Mouse (Mus musculus): Measurements from ENCODE around the gene Pan3. TPM values are rescaled to one million over a fixed set of nuclear protein-coding genes. Genes with fewer than 3 reads are reported as not detected.

Pan3 gene
- 43.6 and 63.8 TPM in 2 replicates for polyA plus RNA-seq (2014; fragmentation: Nextera tagmentation; extraction: Ambion mirVana)

GRCm38 (mm10) chr5:147429535-147430305 is at the start of gene Pan3:
TSS of gene Pan3 (plus strand) at chr5:147430161.
- no peaks in the 10 kb centered on the region for H3K36me3 ChIP-seq (ENCODE audit: control insufficient read depth, insufficient read depth, low read length)
- peak; percentile 95 for DNase-seq (ENCODE audit: low spot score)
- H3K4me3 ChIP-seq (ENCODE audit: low read depth, low read length): peak within 1 kb of the TSS; percentile 99
- ATAC-seq (ENCODE audit: low FRiP score): peak; percentile 90
- peak within 1 kb of the TSS; percentile 77 for H3K4me2 ChIP-seq (replicated peaks; ENCODE audit: low read depth, low read length)
- H3K9ac ChIP-seq (ENCODE audit: low read depth, low read length): peak within 1 kb of the TSS; percentile 95
- H3K27me3 ChIP-seq (ENCODE audit: control insufficient read depth, insufficient read depth, low read length): no peaks in the 10 kb centered on the region
- H3K27ac ChIP-seq (ENCODE audit: low read depth, low read length): peak within 1 kb of the TSS; percentile 99
- no peaks in the 10 kb centered on the region; the same call in 1 of the 2 replicates for H3K4me1 ChIP-seq (replicated peaks; ENCODE audit: control insufficient read depth, insufficient read depth, low read length)
- H3K9me3 ChIP-seq (ENCODE audit: control insufficient read depth, low read length): no peaks in the 10 kb centered on the region
- under 1% methylated on average over 44 of the region's 51 CpGs for WGBS

- no peak overlapping the region for H3K27ac ChIP-seq (ENCODE audit: low read depth, low read length)
- no peak overlapping the region for H3K9ac ChIP-seq (ENCODE audit: low read depth, low read length)
- H3K27me3 ChIP-seq (ENCODE audit: control insufficient read depth, insufficient read depth, low read length): no peaks in the 10 kb centered on the region
- H3K4me1 ChIP-seq (replicated peaks; ENCODE audit: control insufficient read depth, insufficient read depth, low read length): no peaks in the 10 kb centered on the region
- ATAC-seq (ENCODE audit: low FRiP score): no peak
- H3K4me3 ChIP-seq (ENCODE audit: low read depth, low read length): no peak overlapping the region
- H3K4me2 ChIP-seq (replicated peaks; ENCODE audit: low read depth, low read length): no peak overlapping the region
- H3K9me3 ChIP-seq (ENCODE audit: control insufficient read depth, low read length): no peaks in the 10 kb centered on the region
- no peak for DNase-seq (ENCODE audit: low spot score)
- WGBS: 92% methylated on average over 10 of the region's 10 CpGs
- H3K36me3 ChIP-seq (ENCODE audit: control insufficient read depth, insufficient read depth, low read length): no peaks in the 10 kb centered on the region
Measured at GRCm38 (mm10) chr5:147381396-147381795, 48.6 kb upstream of the Pan3 start.

GRCm38 (mm10) chr5:147386865-147387264 is 43.1 kb upstream of the Pan3 start:
- no peak overlapping the region for H3K27ac ChIP-seq (ENCODE audit: low read depth, low read length)
- no peak overlapping the region for H3K4me2 ChIP-seq (replicated peaks; ENCODE audit: low read depth, low read length)
- no peak for ATAC-seq (ENCODE audit: low FRiP score)
- 84% methylated on average over 13 of the region's 13 CpGs for WGBS
- H3K4me3 ChIP-seq (ENCODE audit: low read depth, low read length): no peak overlapping the region
- no peak overlapping the region for H3K9ac ChIP-seq (ENCODE audit: low read depth, low read length)
- no peaks in the 10 kb centered on the region for H3K9me3 ChIP-seq (ENCODE audit: control insufficient read depth, low read length)
- no peak for DNase-seq (ENCODE audit: low spot score)
- no peaks in the 10 kb centered on the region for H3K27me3 ChIP-seq (ENCODE audit: control insufficient read depth, insufficient read depth, low read length)
- H3K4me1 ChIP-seq (replicated peaks; ENCODE audit: control insufficient read depth, insufficient read depth, low read length): no peaks in the 10 kb centered on the region
- H3K36me3 ChIP-seq (ENCODE audit: control insufficient read depth, insufficient read depth, low read length): no peaks in the 10 kb centered on the region

- ATAC-seq (ENCODE audit: low FRiP score): no peak
- Histone ChIP-seq H3K9ac (ENCODE audit: low read depth, low read length) (no peak overlapping the region), H3K4me2 (replicated peaks; ENCODE audit: low read depth, low read length) (no peak overlapping the region), H3K9me3 (ENCODE audit: control insufficient read depth, low read length) (no peaks in the 10 kb centered on the region), H3K4me1 (replicated peaks; ENCODE audit: control insufficient read depth, insufficient read depth, low read length) (no peaks in the 10 kb centered on the region), H3K4me3 (ENCODE audit: low read depth, low read length) (no peak overlapping the region), H3K36me3 (ENCODE audit: control insufficient read depth, insufficient read depth, low read length) (no peaks in the 10 kb centered on the region), H3K27ac (ENCODE audit: low read depth, low read length) (no peak overlapping the region), H3K27me3 (ENCODE audit: control insufficient read depth, insufficient read depth, low read length) (no peaks in the 10 kb centered on the region)
- DNase-seq (ENCODE audit: low spot score): no peak
- 83% methylated on average over 9 of the region's 9 CpGs for WGBS
Measured at GRCm38 (mm10) chr5:147388376-147389008, 41.5 kb upstream of the Pan3 start.

- DNase-seq (ENCODE audit: low spot score): no peak
- no peaks in the 10 kb centered on the region for H3K36me3 ChIP-seq (ENCODE audit: control insufficient read depth, insufficient read depth, low read length)
- WGBS: 91% methylated on average over 5 of the region's 5 CpGs
Measured at GRCm38 (mm10) chr5:147389052-147389451, 40.9 kb upstream of the Pan3 start.

GRCm38 (mm10) chr5:147390772-147391171 is 39.2 kb upstream of the Pan3 start:
- no peak for ATAC-seq (ENCODE audit: low FRiP score)
- Histone ChIP-seq H3K4me1 (replicated peaks; ENCODE audit: control insufficient read depth, insufficient read depth, low read length) (no peaks in the 10 kb centered on the region), H3K4me3 (ENCODE audit: low read depth, low read length) (no peak overlapping the region), H3K36me3 (ENCODE audit: control insufficient read depth, insufficient read depth, low read length) (no peaks in the 10 kb centered on the region), H3K9me3 (ENCODE audit: control insufficient read depth, low read length) (no peaks in the 10 kb centered on the region), H3K27ac (ENCODE audit: low read depth, low read length) (no peak overlapping the region), H3K27me3 (ENCODE audit: control insufficient read depth, insufficient read depth, low read length) (no peaks in the 10 kb centered on the region), H3K4me2 (replicated peaks; ENCODE audit: low read depth, low read length) (no peak overlapping the region), H3K9ac (ENCODE audit: low read depth, low read length) (no peak overlapping the region)
- DNase-seq (ENCODE audit: low spot score): no peak
- WGBS: 76% methylated on average over 2 of the region's 2 CpGs

More at GRCm38 (mm10) chr5:147389052-147389451, 40.9 kb upstream of the Pan3 start:
- no peaks in the 10 kb centered on the region for H3K4me1 ChIP-seq (replicated peaks; ENCODE audit: control insufficient read depth, insufficient read depth, low read length)
- H3K4me2 ChIP-seq (replicated peaks; ENCODE audit: low read depth, low read length): no peak overlapping the region
- no peaks in the 10 kb centered on the region for H3K27me3 ChIP-seq (ENCODE audit: control insufficient read depth, insufficient read depth, low read length)
- no peaks in the 10 kb centered on the region for H3K9me3 ChIP-seq (ENCODE audit: control insufficient read depth, low read length)
- H3K4me3 ChIP-seq (ENCODE audit: low read depth, low read length): no peak overlapping the region
- H3K27ac ChIP-seq (ENCODE audit: low read depth, low read length): no peak overlapping the region
- no peak overlapping the region for H3K9ac ChIP-seq (ENCODE audit: low read depth, low read length)
- ATAC-seq (ENCODE audit: low FRiP score): no peak

GRCm38 (mm10) chr5:147392667-147393213 is 37.2 kb upstream of the Pan3 start:
- ATAC-seq (ENCODE audit: low FRiP score): no peak
- Histone ChIP-seq H3K9ac (ENCODE audit: low read depth, low read length) (no peak overlapping the region), H3K9me3 (ENCODE audit: control insufficient read depth, low read length) (no peaks in the 10 kb centered on the region), H3K36me3 (ENCODE audit: control insufficient read depth, insufficient read depth, low read length) (no peaks in the 10 kb centered on the region), H3K4me3 (ENCODE audit: low read depth, low read length) (no peak overlapping the region), H3K27ac (ENCODE audit: low read depth, low read length) (no peak overlapping the region), H3K27me3 (ENCODE audit: control insufficient read depth, insufficient read depth, low read length) (no peaks in the 10 kb centered on the region), H3K4me2 (replicated peaks; ENCODE audit: low read depth, low read length) (no peak overlapping the region), H3K4me1 (replicated peaks; ENCODE audit: control insufficient read depth, insufficient read depth, low read length) (no peaks in the 10 kb centered on the region)
- 87% methylated on average over 12 of the region's 12 CpGs for WGBS
- DNase-seq (ENCODE audit: low spot score): no peak

GRCm38 (mm10) chr5:147395050-147395449 is 34.9 kb upstream of the Pan3 start:
- DNase-seq (ENCODE audit: low spot score) (no peak), ATAC-seq (ENCODE audit: low FRiP score) (no peak)
- no peak overlapping the region for H3K27ac ChIP-seq (ENCODE audit: low read depth, low read length)
- no peak overlapping the region for H3K4me2 ChIP-seq (replicated peaks; ENCODE audit: low read depth, low read length)
- H3K9me3 ChIP-seq (ENCODE audit: control insufficient read depth, low read length): no peaks in the 10 kb centered on the region
- no peak overlapping the region for H3K4me3 ChIP-seq (ENCODE audit: low read depth, low read length)
- no peak overlapping the region for H3K9ac ChIP-seq (ENCODE audit: low read depth, low read length)
- peaks cover 16% of the 10 kb centered on the region for H3K27me3 ChIP-seq (ENCODE audit: control insufficient read depth, insufficient read depth, low read length)
- H3K36me3 ChIP-seq (ENCODE audit: control insufficient read depth, insufficient read depth, low read length): no peaks in the 10 kb centered on the region
- H3K4me1 ChIP-seq (replicated peaks; ENCODE audit: control insufficient read depth, insufficient read depth, low read length): 0 out of 2 replicates have a peak, but pooled peaks cover 2% of the 10 kb centered on the region
- 23% methylated on average over 1 of the region's 1 CpGs for WGBS
